Comparison of ENCODE assay signal across 8 mouse cellular contexts in genomic region chr12:73053668-73054241, GRCm38 (mm10). TPM values are rescaled to one million over a fixed set of nuclear protein-coding genes. Genes with fewer than 3 reads are reported as not detected.
A peak's percentile ranks its signal among the peaks of the same experiment; 100 is the strongest.
DNase-seq lines count a peak whose midpoint lies in the region; ATAC-seq and TF ChIP-seq lines count a peak whose summit lies in the region.

Gene Six1, minus strand, starts transcription at chr12:73053887.

- DNase-seq in spleen, adult 18-20 months = peak; percentile 19 to 31
- no peak for DNase-seq in spleen, postnatal 10 days (ENCODE audit: low spot score in 2 of 2)
- peak; percentile 61 for DNase-seq in brain, embryonic 14.5 days (ENCODE audit: low read depth)
- peak; percentile 81 to 91 for DNase-seq in gastrocnemius, postnatal 4 days (ENCODE audit: low spot score in 2 of 2)
- peak; percentile 80 for DNase-seq in intestine, embryonic 14.5 days (ENCODE audit: low spot score)
- peak; percentile 88 for DNase-seq in neural tube, embryonic 10.5 days (ENCODE audit: extremely low spot score, low spot score)
- DNase-seq in yolk sac, embryonic 10.5 days (ENCODE audit: low spot score) = peak; percentile 88

- H3K9ac ChIP-seq in intestine, embryonic 14.5 days (ENCODE audit: low read length) = no peak within 1 kb of the TSS
- H3K9ac ChIP-seq in liver, embryonic 15.5 days = no peak within 1 kb of the TSS

- H3K4me1 ChIP-seq in intestine, embryonic 14.5 days (replicated peaks; ENCODE audit: control insufficient read depth, insufficient read depth, low read length) = no peaks in the 10 kb centered on the region
- H3K4me1 ChIP-seq in liver, embryonic 15.5 days (replicated peaks) = peaks cover 6% of the 10 kb centered on the region

- under 1% methylated on average over 41 of the region's 42 CpGs for WGBS in intestine, embryonic 14.5 days
- under 1% methylated on average over 42 of the region's 42 CpGs for WGBS in liver, embryonic 15.5 days (ENCODE audit: insufficient replicate concordance)

- H3K4me2 ChIP-seq in intestine, embryonic 14.5 days (ENCODE audit: low read length) = peak within 1 kb of the TSS; percentile 69
- peak within 1 kb of the TSS; percentile 73 for H3K4me2 ChIP-seq in liver, embryonic 15.5 days

- peak; percentile 79 for ATAC-seq in intestine, embryonic 14.5 days (replicated peaks; ENCODE audit: low FRiP score, low TSS enrichment, low read depth)
- ATAC-seq in liver, embryonic 15.5 days (ENCODE audit: insufficient read depth) = peak; percentile 54; the same call in 1 of the 2 replicates

- H3K27ac ChIP-seq in intestine, embryonic 14.5 days (ENCODE audit: low read depth) = no peak within 1 kb of the TSS
- H3K27ac ChIP-seq in liver, embryonic 15.5 days (replicated peaks) = no peak within 1 kb of the TSS

- H3K36me3 ChIP-seq in intestine, embryonic 14.5 days (ENCODE audit: control insufficient read depth, insufficient read depth, low read length) = no peaks in the 10 kb centered on the region
- H3K36me3 ChIP-seq in liver, embryonic 15.5 days (replicated peaks) = no peaks in the 10 kb centered on the region

- TF ChIP-seq CTCF in brain, embryonic 14.5 days (IDR thresholded peaks at IDR 0.05; ENCODE audit: borderline replicate concordance, extremely low read depth, insufficient read depth, insufficient read length) = 0 out of 2 replicates have a peak, but pooled peaks have one; percentile 5

- TF ChIP-seq POLR2A in brain, embryonic 14.5 days (IDR thresholded peaks at IDR 0.05; ENCODE audit: borderline replicate concordance, extremely low read depth, insufficient read depth, insufficient read length, poor library complexity, severe bottlenecking) = no peak

- H3K9me3 ChIP-seq in intestine, embryonic 14.5 days (ENCODE audit: control insufficient read depth, low read length) = no peaks in the 10 kb centered on the region
- no peaks in the 10 kb centered on the region for H3K9me3 ChIP-seq in liver, embryonic 15.5 days (replicated peaks)

- H3K4me3 ChIP-seq in intestine, embryonic 14.5 days (ENCODE audit: low read depth, low read length) = peak within 1 kb of the TSS; percentile 47
- H3K4me3 ChIP-seq in liver, embryonic 15.5 days (replicated peaks) = peak within 1 kb of the TSS; percentile 53

- H3K27me3 ChIP-seq in intestine, embryonic 14.5 days (replicated peaks; ENCODE audit: control insufficient read depth, insufficient read depth, low read length) = peaks cover 86% of the 10 kb centered on the region
- H3K27me3 ChIP-seq in liver, embryonic 15.5 days = peaks cover 98% of the 10 kb centered on the region

RNA-seq across cellular contexts. Expression of gene Six1, which starts in this region (rescaled TPM):
- 0.53 and 0.94 TPM in 2 replicates for polyA plus RNA-seq in brain, embryonic 14.5 days (2012; rRNA removed)
- total RNA-seq in gastrocnemius, postnatal 4 days (2021) = 10 to 100 TPM; 51.0 to 60.8 TPM
- not detected in 2 replicates for polyA plus RNA-seq in intestine, embryonic 14.5 days (2014; fragmentation: Nextera tagmentation; extraction: Ambion mirVana)
- polyA plus RNA-seq in liver, embryonic 15.5 days (2015; fragmentation: Nextera tagmentation; extraction: Ambion mirVana) = 0.29 and 0.53 TPM in 2 replicates

Comparison
In these comparisons a context has a peak if more than half of its experiments do, and no peak if none do; other contexts are left out.
1. DNase-seq: peak in spleen, adult 18-20 months (2 of 2), gastrocnemius, postnatal 4 days (2 of 2), neural tube, embryonic 10.5 days (single experiment) and yolk sac, embryonic 10.5 days (single experiment); none in spleen, postnatal 10 days (0 of 2).
2. Peak in DNase-seq in brain, embryonic 14.5 days; RNA of the gene not detected or under 1 TPM.
3. Peak in DNase-seq, ATAC-seq, H3K4me3 ChIP-seq and H3K4me2 ChIP-seq in intestine, embryonic 14.5 days; RNA of the gene not detected or under 1 TPM.
4. Peak in ATAC-seq, H3K4me3 ChIP-seq and H3K4me2 ChIP-seq in liver, embryonic 15.5 days; RNA of the gene not detected or under 1 TPM.